Mouse (Mus musculus) layer of hippocampus, postnatal 14 days (tissue): ENCODE data around the gene C730034F03Rik. TPM values are rescaled to one million over a fixed set of nuclear protein-coding genes. Genes with fewer than 3 reads are reported as not detected.
A peak's percentile ranks its signal among the peaks of the same experiment; 100 is the strongest.
"Not testable (repeated sequence)": the region's sequence is repeated elsewhere in the genome, so short reads cannot be mapped to it uniquely, and the experiment has no call there.

Experiments
- DNase-seq, 2 experiments: peaks; one replicate each; pipeline ENCODE4 v3.0.0; 2021 to 2022; ENCODE audit warnings: low spot score in 2 of 2, mixed read lengths in 1 of 2
- long read RNA-seq, 2 experiments: library from polyadenylated mRNA; stranded (forward); transcript quantifications; one replicate each; pipeline ENCODE4 v2.0.0; 2021
- total RNA-seq, 2 experiments: library from RNA; stranded (reverse); gene quantifications; 2 replicates each; pipeline ENCODE4 v1.2.3; 2021

The C730034F03Rik gene
- total RNA-seq: 1 to 10 TPM; 2.7 to 2.9 TPM
- long read RNA-seq, experiment 1, partial matches to known transcripts: 0 of 2 reads
- long read RNA-seq, experiment 1, other reads (novel, unspliced or antisense): 0 of 2 reads
- long read RNA-seq, experiment 2, partial matches to known transcripts: 0 of 4 reads
- long read RNA-seq, experiment 2, other reads (novel, unspliced or antisense): 0 of 4 reads

DNA sequence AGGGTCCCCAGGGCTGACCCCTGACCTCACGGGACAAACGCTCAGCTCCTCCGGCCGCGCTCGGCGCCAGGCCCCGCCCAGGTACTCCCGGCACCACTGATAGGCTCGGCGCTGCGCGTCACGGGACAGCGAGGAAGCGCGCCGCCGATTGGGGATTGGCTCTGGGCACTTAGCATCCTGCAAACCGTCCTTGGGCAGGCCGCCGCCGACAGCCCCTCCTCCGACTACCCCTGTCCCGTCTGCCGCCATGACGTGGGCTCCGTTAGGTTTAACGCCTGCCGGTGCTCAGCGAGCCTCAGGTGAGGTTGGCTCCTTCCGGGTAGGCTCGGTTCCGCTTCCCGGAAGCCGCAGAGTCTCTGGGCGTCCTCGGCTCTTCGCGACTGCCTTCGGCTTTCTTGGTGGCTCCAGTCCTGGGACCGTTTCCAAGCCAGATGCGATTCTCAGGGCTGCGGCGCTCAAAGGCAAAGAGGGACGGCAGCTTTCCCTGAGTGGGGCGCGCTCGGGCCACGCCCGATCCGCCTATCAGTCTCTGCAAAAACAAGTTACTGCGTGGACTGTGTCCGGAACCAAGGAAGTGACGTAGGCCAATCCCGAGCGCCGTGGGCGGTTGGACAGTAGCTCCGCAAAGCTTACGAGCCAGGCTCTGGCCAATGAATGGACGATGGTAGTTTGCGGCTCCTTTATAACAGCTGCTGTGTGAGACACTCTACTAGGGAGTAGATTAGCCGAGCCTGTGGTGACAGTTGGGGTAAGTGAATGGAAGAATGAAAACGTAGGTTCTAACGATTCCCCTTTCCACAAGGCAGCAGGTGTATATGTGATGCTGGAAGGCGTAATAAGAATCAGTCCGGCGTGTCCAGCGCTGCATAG is at the start of gene C730034F03Rik, which contains the start of the genes Gm44502 and Chkb:
TSS of gene C730034F03Rik (plus strand) at position 238 of the 870 bp plus-strand sequence.
TSS of gene Gm44502 (minus strand) at position 345 of the 870 bp plus-strand sequence.
TSS of gene Chkb (minus strand) at position 557 of the 870 bp plus-strand sequence.
- DNase-seq: peak; percentile 91 to 95

GRCm38 (mm10) chr15:89384617-89385016 is 44.8 kb upstream of the C730034F03Rik start, which contains the start of gene Klhdc7b:
Gene Klhdc7b, plus strand, starts transcription at chr15:89384917.
- DNase-seq: no peak

DNA sequence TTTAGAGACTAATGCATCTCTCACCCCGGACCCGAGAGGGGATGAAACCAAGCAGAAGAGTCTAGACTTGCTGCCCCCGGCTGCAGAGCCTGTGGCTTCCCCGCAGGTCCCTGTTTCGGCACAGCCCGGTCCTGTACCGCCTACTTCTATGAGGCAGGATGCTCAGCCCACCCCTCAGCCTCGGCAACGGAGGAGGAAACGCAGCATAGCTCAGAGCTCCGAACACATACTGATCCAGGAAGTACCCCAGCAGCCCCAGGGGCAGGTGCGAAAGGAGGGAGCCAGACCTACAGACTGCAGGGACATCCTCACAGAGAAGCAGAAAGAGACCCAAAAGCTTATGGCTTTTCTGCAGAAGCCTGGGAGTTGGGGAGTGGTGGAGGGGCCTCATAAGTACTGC is 42.3 kb upstream of the C730034F03Rik start:
- DNase-seq: no peak

DNA sequence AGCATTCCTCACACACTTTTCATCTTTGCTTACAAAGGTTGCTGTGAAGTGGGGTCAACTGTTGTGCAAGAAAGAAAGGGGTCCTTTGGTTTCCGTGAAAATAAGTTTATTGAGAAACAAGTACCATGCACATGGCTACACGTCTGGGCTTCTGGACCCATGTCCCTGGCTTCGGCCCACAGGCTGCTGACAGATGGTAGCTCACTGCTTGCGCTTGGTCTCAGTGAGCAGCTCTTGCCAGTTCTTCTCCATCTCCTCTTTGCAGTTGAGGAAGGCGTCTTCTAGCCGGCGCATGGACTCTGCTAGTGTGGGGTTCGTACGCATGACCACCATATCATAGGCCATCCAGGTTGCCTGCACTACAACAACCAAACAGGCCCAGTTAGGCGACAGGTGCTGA is 39.3 kb upstream of the C730034F03Rik start:
- DNase-seq: no peak

DNA sequence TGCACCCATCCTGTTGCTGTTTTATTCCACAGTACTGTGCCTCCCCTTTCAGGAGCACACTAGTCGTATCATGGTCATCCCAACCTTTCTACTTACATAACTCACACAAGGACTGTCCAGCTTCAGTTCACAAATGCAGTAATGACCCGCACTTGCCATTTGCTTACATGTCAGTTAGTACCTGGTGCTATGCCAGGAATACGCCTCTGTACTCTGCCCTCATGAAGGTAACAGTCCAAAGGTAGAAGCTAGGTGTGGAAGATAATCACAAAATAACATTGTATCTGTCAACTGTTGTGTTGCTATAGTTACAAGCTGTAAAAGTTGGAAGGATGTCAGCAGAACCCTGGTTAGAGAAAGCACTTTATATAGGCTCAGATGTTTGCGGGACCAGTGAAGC is 32.5 kb upstream of the C730034F03Rik start:
- DNase-seq: no peak

DNA sequence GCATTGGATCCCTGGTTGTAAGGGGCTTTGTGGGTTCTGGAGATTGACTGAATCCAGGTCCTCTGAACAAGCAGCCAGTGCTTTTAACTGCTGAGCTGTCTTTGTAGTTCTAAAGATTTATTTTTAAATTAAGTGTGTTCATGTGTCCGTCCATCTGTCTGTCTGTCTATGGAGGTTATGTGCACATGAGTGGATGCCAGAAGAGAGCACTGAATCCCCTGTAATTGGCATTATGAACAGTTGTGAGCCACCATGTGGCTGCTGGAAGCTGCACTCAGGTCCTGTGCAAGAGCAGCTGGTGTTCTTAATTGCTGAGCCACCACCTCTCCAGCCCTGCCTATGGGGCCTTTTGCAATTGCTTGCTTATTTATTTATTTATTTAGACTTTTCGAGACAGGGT is 31.2 kb upstream of the C730034F03Rik start:
- no peak for DNase-seq

DNA sequence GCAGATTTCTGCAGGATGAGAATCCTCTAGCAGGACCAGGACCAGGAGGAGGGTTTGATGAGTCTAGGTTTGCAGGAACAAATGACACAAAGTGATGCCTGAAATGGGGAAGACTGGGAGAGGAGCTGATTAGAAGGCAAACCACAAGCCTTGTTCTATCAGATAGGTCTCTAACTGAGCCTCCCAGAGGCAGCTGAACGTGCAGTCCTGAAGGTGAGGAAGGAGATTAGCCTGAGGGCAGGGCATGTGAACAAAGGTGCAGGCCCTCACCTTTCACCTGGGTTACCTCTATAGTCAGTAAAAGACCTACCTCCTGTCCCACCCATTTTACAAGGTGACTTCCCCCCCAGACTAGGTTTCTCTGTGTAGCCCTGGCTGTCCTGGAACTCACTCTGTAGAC is 29.7 kb upstream of the C730034F03Rik start:
- no peak for DNase-seq

- DNase-seq: no peak
These were observed 26.9 kb upstream of the C730034F03Rik start for GRCm38 (mm10) chr15:89402471-89402870.

GRCm38 (mm10) chr15:89404831-89405623 is 24.4 kb upstream of the C730034F03Rik start:
- no peak for DNase-seq

DNA sequence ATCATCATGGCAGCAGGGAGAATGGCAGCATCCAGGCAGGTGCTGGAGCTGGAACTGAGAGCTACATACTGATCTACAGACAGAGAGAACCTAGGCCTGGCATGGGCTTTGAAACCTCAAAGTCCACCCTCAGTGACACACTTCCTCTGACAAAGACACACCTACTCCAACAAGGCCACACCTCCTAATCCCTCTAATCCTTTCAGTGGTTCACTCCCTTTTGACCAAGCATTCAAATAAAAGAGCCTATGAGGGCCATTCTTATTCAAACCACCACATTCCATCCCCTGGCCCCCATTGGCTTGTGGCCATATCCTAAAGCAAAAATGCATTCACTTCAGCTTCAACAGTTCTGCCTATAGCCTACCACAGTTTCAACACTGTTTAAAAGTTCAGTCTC is 22.7 kb upstream of the C730034F03Rik start:
- no peak for DNase-seq

DNA sequence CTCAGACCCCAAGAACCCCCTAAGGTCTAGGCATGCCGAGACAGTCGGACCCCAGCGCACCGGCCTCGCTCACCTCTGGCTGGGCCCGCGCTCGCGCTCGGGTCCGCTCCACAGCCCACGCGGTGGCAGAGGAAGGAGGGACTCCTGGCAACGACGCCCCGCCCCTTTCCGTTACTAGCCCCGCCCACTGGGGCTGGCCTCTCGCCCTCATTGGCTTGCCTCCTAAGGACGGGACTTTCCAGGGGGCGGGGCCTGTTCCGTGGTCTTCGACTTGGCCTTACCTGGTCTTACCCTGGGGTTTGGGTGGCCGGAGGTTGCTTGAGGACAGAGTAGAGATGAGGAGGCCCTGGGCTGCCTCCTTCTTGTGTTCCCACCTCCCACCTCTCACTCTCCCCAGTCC is 19.3 kb upstream of the C730034F03Rik start, which contains the start of gene Syce3:
TSS of gene Syce3 (minus strand) at position 386 of the 400 bp plus-strand sequence.
- no peak for DNase-seq

DNA sequence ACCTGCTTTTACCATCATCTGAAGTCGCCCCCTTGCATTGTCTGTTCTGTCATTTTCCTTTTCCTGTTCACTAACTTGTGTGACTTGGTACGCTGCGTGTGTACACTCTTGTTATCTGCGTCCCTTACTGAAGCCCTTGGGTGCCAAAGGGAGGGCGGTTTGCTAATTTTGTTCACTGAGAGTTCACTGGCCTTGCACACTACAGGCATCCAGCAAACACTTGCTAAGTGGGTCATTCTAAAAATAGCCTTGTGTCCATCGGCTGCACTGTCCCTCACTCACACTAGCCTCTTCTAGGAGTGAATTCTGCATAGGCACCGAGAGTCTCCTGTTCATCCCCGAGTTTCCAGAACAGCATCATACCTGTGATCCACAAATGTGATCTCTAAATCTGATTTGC is 14.1 kb upstream of the C730034F03Rik start:
- DNase-seq: no peak

GRCm38 (mm10) chr15:89421938-89422337 is 7.5 kb upstream of the C730034F03Rik start:
- DNase-seq: no peak

DNA sequence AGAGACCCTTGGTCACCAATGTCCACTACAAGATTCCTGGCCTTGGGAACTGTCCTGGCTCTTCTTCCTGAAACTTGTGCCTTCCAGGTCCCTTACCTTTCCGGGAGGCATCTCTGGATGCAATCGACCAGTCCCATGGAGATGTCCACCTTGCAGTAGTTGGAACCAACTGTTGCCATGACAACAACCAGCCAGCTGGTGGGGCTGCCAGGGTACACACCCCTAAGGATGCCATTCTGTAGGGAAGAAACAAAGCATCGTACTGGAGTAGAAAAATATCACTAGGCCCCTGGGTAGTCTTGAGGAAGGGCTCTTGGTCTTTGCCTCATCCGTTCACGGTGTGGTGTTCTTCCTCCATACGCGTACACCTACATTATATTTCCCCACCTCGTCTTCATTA is 4.8 kb upstream of the C730034F03Rik start:
- no peak for DNase-seq

DNA sequence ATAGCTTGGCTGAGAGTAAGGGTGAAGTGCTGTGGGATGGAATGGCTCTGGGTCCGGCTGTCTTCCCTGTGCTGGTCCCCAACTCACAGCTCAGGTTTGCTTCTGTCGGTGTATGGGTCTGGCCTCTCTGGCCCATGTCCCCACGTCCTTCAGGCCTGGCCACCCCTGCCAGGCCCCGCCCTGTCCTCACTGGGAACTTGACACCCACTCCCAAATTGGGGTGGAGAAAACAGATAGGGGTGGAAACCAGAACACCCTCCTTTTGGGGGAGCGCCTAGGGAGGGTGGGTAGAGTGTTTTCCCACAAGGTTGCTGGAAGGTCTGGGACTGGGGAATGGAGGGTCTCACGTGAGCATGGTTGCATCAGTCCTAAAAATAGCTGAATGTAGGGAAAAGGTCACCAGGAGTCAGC is 3.7 kb upstream of the C730034F03Rik start, which contains the start of gene Cpt1b:
TSS of gene Cpt1b (minus strand) at position 153 of the 411 bp plus-strand sequence.
- no peak for DNase-seq

DNA sequence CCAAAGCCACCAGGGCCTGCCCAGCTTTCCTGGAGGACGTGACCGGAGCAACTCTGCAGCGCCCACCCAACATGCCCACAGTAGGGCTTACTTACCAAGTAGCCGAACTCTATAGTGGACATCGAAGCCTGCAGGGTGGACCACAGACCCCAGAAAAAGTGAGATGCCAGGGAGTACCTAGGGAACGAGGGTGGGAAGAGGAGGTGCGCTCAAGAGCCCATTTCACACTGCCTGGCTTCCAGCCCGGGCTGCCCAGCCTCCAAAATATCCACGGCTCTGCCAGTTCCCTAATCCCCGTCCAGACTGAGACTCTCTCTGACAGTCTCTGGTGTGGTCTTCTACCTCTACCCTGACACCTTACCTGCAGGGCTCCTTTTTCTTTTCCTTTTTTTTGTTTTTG is 2.7 kb upstream of the C730034F03Rik start:
- no peak for DNase-seq

GRCm38 (mm10) chr15:89428136-89428790 is 1.1 kb upstream of the C730034F03Rik start:
- DNase-seq: no peak

DNA sequence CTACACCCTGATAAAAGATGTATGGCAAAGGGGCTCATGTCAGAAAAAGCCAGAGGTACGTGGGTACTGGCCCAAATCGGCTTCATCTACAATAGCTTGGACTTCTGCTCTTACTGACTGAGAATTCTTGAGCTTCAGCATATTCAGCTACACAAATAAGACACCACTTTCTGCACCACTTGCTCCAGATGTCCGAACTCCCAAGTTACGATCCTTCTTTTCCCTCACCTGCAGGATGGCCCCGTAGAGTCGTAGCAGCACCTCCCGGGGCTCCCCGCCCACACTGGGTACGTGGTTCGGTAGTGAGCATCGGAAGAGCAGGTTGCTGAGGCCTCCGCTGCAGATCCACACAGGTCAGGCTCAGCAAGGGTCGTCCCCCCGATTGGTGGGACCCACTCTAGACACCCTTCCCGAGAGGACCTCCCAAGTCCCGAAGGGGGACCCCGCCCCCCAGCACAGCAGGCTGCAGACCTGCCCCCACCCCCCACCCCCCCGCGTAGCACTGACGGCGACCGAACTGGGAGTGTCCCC is 503 bp upstream of the C730034F03Rik start:
- no peak for DNase-seq

- DNase-seq: no peak
These were observed 952 bp downstream of the C730034F03Rik start for GRCm38 (mm10) chr15:89430341-89430740.

DNA sequence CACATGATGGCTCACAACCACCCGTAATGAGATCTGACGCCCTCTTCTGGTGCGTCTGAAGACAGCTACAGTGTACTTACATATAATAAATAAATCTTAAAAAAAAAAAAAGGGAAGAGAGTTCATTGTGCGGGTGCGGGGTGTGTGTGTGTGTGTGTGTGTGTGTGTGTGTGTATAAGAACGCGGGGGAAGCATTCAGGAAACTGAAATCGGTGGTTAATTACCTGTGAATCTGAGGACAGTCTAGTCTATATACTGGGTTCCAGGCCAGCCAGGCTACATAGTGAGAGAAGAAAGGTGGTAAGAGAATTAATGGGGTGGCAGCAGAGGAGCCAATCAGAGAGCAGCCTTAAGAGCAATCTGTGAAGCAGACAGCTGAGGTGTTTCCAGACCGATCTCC is 1.4 kb downstream of the C730034F03Rik start:
- not testable (repeated sequence) for DNase-seq
